In the genomic region with DNA sequence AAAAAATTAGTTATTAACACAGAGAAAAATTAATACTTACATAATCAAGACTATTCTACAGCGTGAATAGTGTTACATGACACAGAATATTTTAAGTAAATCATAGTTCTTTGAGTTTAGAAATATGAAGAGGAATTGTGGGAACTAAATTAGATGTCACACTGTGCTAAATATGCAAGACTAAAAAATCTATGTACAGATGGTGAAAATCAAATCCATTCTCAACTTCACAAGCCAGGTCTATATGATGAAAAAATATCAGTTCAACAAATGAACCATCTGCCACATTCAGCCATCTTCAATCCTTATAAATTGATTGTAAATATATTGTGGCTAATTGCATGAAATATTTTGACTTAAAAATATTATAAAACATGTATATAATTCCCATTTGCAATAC, we compare ENCODE assay signal across 22 mouse cellular contexts.
"Had no signal": no experiment of that assay in that cellular context is flagged by ENCODE, and none has a peak within 500 bp of the region (broad histone marks: within the 10 kb centered on the region; RNA-seq: fewer than 3 reads in every experiment).

No protein-coding gene starts in this region.

- DNase-seq: kidney, adult 9 months; kidney, postnatal 14 days; kidney, postnatal 4 days; left cerebral cortex, postnatal 4 days; liver; lung, adult 18-20 months; lung, postnatal 10 days; lung, postnatal 4 days; right cerebral cortex, adult 18-20 months; right cerebral cortex, postnatal 14 days; right cerebral cortex, postnatal 4 days; thymus, adult 18-20 months; thymus, postnatal 36 days had no signal

- H3K27ac ChIP-seq: limb, embryonic 13.5 days; liver, embryonic 12.5 days; liver, embryonic 15.5 days; lung, embryonic 15.5 days; midbrain, embryonic 12.5 days; midbrain, embryonic 15.5 days; neural tube, embryonic 12.5 days; neural tube, embryonic 15.5 days; stomach, embryonic 15.5 days had no signal

- ATAC-seq: liver, embryonic 12.5 days; midbrain, embryonic 15.5 days had no signal

- H3K4me3 ChIP-seq: limb, embryonic 13.5 days; liver, embryonic 12.5 days; liver, embryonic 15.5 days; lung, embryonic 15.5 days; midbrain, embryonic 12.5 days; midbrain, embryonic 15.5 days; neural tube, embryonic 12.5 days; neural tube, embryonic 15.5 days; stomach, embryonic 15.5 days had no signal

- H3K36me3 ChIP-seq: limb, embryonic 13.5 days; liver, embryonic 12.5 days; liver, embryonic 15.5 days; lung, embryonic 15.5 days; midbrain, embryonic 12.5 days; midbrain, embryonic 15.5 days; neural tube, embryonic 12.5 days; neural tube, embryonic 15.5 days; stomach, embryonic 15.5 days had no signal

- H3K4me1 ChIP-seq: limb, embryonic 13.5 days; liver, embryonic 12.5 days; liver, embryonic 15.5 days; lung, embryonic 15.5 days; midbrain, embryonic 12.5 days; midbrain, embryonic 15.5 days; neural tube, embryonic 12.5 days; neural tube, embryonic 15.5 days; stomach, embryonic 15.5 days had no signal

- H3K9me3 ChIP-seq: limb, embryonic 13.5 days; liver, embryonic 12.5 days; liver, embryonic 15.5 days; lung, embryonic 15.5 days; midbrain, embryonic 12.5 days; midbrain, embryonic 15.5 days; neural tube, embryonic 12.5 days; neural tube, embryonic 15.5 days; stomach, embryonic 15.5 days had no signal

- H3K9ac ChIP-seq: limb, embryonic 13.5 days; liver, embryonic 12.5 days; liver, embryonic 15.5 days; lung, embryonic 15.5 days; midbrain, embryonic 12.5 days; midbrain, embryonic 15.5 days; neural tube, embryonic 12.5 days; neural tube, embryonic 15.5 days; stomach, embryonic 15.5 days had no signal

- H3K4me2 ChIP-seq: limb, embryonic 13.5 days; liver, embryonic 12.5 days; liver, embryonic 15.5 days; lung, embryonic 15.5 days; midbrain, embryonic 12.5 days; midbrain, embryonic 15.5 days; neural tube, embryonic 12.5 days; neural tube, embryonic 15.5 days; stomach, embryonic 15.5 days had no signal

- H3K27me3 ChIP-seq: limb, embryonic 13.5 days; liver, embryonic 12.5 days; liver, embryonic 15.5 days; lung, embryonic 15.5 days; midbrain, embryonic 12.5 days; midbrain, embryonic 15.5 days; neural tube, embryonic 12.5 days; neural tube, embryonic 15.5 days; stomach, embryonic 15.5 days had no signal
